Mouse (Mus musculus) thymus, adult 18-20 months (tissue): ENCODE results near the gene D17H6S53E.

Experiments used
- DNase-seq, 2 experiments: peaks; one replicate each; pipeline ENCODE4 v3.0.0; 2022; ENCODE audit warnings: mixed read lengths in 2 of 2

The D17H6S53E gene

DNA sequence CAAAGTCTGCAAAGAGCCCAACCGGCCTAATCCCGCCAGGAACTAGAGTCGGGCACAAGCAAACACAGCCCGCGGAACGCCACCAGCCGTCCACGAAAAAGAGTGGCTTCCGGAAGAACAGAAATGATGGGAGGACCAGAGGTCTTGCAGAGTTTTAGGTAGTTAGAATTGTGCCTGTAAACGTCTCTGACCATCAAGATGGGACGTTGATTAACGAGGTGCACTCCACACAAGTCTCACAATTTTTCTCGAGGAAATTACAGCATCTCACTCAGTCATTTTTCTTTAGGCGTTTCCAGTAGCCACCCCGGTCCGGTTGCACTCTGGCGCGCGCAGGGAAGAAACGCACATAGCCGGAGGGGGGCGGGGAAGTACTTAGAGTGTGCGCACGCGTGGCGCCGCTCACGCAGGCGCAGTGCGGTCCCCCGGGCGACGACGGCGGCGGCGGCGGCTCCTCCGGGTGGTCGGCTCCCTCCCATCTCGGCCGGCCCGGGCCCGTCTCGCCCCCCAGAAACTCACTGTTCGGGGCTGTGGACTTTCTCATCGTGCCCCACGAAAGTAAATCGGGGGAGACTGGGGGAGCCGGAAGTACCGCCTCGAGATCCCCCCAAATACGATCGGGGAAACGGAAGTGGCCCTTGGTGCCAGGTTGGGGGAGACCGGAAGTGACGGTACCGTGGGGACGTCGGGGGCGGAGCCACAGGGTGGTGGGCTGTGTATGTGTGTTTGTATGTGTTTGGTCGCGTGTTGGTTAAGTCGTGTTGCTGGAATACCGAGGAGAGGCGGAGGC lies 8.8 kb downstream of the D17H6S53E start, which contains the start of gene Bag6:
Gene Bag6 (plus strand): TSS at position 378 of the 790 bp plus-strand sequence.
- peak; percentile 84 to 90 for DNase-seq

- DNase-seq: no peak
Observed at GRCm38 (mm10) chr17:35135591-35136320, 9.6 kb downstream of the D17H6S53E start.

DNA sequence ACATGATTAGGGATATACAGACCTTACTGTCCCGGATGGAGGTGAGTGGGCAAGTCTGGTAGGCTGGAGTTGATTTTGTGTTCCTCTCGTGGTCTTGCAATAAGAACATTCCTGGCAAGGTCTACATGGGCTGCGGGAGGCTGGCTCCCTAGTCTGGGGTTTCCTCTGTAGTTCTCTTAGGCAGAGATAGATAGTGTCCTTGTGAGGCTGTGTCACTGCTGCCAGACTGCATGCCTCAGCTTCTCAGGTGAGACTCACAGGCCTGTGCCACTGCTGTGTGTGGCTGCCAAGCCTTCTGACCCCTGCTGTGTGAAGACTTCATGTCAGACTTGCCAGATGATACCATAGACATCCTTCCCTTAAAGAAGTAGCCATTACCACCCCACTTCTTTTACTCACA lies 13.1 kb downstream of the D17H6S53E start:
- no peak for DNase-seq

- DNase-seq: no peak
Observed at GRCm38 (mm10) chr17:35140490-35140996, 14.4 kb downstream of the D17H6S53E start.

DNA sequence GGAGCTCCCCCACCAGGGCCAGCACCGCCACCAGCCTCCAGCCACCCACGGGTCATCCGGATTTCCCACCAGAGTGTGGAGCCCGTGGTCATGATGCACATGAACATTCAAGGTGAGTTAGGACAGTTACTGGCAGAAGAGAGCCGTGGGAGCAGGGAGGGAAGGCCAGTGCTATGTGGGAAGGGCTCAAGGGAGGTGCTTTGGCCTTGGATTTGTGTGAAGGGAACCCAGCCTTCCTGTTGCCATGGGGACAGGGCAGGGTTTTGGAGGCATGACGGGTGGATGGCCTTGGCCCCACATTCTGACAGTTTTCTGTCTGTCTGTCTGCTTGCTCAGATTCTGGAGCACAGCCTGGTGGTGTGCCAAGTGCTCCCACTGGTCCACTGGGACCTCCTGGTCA lies 15.8 kb downstream of the D17H6S53E start:
- DNase-seq: no peak

- DNase-seq: no peak
Observed at GRCm38 (mm10) chr17:35146139-35146538, 20.0 kb downstream of the D17H6S53E start.

GRCm38 (mm10) chr17:35147348-35147747 lies 21.2 kb downstream of the D17H6S53E start:
- no peak for DNase-seq

DNA sequence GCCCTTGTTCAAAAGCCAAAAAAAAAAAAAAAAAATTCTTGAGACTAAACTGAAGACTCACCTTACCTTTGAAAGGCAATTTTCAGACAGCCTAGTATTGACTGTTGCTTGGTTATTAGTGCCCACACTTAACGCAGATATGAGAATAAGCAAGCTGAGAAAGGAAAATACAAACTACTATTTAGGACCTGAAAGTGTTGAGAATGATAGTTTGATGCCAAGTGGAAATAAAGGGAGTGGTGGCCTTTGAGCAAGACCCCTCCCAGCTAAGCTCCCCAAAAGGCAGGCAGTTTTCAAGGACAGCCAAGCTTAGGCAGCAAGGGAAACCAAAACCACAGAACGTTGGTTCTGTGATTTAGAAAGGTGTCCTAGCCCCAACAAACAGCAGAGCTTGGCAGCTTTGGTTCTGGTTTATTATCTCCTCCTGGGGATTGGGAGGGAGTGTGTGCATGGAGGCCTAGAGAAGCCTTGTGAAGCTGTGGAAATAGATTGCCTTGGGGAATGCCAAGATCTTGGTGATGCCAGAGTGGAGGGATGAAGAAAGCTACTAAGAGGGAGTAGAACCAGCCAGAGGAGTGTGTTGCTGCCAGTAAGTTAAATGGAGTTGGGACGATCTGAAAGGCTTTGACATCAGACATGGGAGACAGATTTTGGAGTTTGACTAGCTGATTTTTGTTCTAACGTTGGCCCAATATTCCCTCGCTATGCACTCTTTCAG lies 21.9 kb downstream of the D17H6S53E start:
- DNase-seq: no peak

GRCm38 (mm10) chr17:35152121-35152520 lies 25.9 kb downstream of the D17H6S53E start:
- no peak for DNase-seq

DNA sequence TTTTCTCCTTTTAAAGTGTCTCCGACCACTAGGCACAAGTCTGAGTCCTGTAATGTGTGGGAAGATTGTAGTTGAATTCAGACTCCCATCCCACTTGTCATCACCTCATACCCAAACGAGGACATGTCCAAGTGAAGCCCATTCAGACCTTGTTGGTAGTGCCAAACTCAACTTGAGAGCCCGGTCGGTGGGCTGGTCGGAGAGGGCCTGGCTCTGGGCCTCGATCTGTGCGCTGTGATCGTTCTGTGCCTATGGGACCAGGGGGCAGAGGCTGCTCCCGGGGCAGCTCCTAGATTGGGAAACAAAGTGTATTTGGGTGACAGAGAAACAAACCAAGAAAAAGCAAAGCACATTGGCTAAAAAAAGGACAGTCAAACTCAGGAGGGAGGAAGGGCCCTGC lies 26.9 kb downstream of the D17H6S53E start:
- no peak for DNase-seq

DNA sequence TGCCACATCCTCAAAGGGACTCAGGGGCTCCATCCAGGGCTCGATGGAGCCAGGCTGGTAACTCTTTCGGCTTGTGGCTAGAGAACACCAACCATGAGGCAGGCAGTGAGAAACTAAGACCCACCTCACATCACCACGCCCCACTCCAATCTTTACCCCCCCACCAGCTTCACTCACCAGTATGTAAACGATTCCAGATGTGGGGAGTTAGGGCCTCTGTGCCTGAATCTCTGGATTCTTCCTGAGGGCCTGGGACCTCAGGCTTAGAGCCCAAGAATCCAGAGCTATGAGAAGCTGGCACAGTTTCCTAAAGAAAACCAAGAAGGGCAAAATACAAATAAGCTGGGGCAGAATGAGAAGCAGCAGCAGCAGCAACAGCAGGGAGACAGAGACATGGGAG lies 27.8 kb downstream of the D17H6S53E start:
- DNase-seq: no peak

GRCm38 (mm10) chr17:35154616-35155015 lies 28.4 kb downstream of the D17H6S53E start:
- DNase-seq: no peak

DNA sequence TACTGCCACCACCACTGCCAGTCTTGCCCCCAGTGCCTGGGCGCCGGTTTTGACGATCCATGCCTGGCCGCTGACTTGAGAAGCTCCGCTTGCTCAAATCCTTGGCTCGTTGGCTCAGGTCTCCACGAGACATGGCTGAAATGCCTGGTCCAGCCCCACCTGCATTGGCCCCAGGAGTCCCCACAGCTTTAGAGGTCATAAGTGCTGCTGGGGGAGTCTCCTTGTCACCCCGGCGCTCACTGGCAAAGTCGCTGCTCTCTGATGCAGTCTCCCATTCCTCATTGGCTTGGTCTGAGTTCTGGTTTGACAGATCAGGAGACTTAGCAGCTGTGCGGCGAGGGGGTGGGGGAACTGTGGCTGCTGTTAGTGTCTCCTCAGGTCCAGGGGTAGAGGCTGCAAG lies 29.3 kb downstream of the D17H6S53E start:
- no peak for DNase-seq

GRCm38 (mm10) chr17:35156461-35157200 lies 30.5 kb downstream of the D17H6S53E start:
- no peak for DNase-seq

GRCm38 (mm10) chr17:35157254-35157653 lies 31.1 kb downstream of the D17H6S53E start:
- no peak for DNase-seq

DNA sequence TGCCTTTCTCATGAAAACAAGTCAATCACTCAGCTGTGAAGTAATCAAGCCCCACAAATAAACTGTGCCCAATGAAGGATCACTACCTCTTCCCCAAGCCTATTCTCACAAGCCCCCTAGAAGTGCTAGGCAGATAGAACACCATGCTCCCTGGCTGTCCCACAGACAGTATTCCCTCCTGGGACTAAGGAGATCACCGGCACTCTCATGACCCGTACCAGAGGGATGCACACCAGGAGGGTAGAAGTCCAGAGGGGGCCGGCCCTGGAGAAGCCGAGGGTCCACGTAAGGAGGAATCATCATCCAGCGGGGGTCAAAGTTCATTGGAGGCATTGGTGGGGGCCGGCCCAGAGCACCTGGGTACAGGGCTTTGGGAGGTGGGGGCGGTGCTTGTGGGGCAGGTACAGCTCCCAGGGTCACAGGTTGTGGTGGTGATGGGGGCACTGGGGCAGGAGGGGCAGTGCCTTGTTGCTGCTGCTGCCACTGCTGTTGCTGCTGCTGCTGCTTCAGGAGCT lies 31.5 kb downstream of the D17H6S53E start:
- no peak for DNase-seq

GRCm38 (mm10) chr17:35158850-35159593 lies 32.8 kb downstream of the D17H6S53E start:
- no peak for DNase-seq

- no peak for DNase-seq
Observed at GRCm38 (mm10) chr17:35159638-35160037, 33.5 kb downstream of the D17H6S53E start.

DNA sequence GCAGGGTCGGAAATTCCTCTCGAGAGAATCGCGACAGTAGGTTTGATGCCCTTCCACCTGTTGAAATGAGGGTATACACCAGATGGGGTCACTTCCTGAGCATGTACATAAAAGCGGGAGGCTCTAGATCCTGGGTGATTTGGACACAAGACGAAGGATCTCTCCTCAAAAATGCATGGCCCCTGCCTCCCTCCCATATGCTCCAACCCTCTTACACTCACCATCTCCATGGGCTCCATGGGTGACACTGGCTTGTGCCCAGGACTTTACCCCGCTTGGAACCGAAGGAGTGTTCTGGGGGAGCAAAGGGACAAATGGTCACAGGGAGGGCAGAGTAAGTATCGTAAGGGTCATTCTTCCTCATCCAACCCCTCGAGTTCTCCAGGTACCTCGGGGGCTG lies 35.2 kb downstream of the D17H6S53E start:
- no peak for DNase-seq

DNA sequence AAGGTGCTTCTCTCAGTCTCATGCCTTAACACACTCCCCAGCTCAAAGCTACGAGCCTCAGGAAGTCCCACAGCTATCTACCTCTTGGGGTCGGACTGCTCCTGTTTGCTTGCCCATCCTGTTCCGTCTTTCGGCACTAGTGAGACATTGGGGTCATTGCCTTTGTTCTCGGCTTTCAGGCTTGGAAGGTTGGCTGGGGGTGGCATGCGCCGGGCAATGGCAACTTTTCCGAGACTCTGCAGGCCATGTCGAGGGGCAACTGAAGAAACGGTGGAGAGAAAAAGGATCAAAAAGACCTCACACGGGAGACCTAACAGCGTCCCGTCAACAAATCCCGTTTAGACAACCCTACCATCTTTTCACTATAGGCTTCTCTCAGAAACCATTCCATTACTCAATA lies 35.9 kb downstream of the D17H6S53E start:
- DNase-seq: no peak

DNA sequence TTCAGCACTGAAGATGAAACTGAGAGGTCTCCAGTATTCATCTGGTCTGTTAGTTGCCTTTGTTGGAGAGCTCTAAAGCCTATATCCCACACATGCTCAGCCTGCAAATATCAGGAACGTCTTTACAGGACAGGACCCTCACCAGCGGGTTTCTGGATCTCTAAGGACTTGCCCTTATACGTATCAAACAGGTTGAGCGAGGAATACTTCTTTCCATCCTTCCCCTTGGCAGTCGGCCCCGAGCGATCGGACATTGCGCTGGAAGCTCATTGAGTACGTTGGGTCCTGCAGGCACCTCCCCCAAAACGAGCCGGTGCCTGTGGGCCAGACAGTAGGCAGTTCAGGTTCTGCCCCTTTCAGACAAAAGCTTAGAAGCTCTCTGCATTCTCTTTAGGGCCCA lies 36.6 kb downstream of the D17H6S53E start:
- no peak for DNase-seq
